Mouse (Mus musculus) MN1 (cell line): ENCODE results near the gene Rarb.
"Not testable (repeated sequence)": the region's sequence is repeated elsewhere in the genome, so short reads cannot be mapped to it uniquely, and the experiment has no call there.

Experiments
- DNase-seq: peaks from one replicate; pipeline ENCODE4 v3.0.0-alpha.2; 2016; ENCODE audit warnings: low spot score

Rarb gene

DNA sequence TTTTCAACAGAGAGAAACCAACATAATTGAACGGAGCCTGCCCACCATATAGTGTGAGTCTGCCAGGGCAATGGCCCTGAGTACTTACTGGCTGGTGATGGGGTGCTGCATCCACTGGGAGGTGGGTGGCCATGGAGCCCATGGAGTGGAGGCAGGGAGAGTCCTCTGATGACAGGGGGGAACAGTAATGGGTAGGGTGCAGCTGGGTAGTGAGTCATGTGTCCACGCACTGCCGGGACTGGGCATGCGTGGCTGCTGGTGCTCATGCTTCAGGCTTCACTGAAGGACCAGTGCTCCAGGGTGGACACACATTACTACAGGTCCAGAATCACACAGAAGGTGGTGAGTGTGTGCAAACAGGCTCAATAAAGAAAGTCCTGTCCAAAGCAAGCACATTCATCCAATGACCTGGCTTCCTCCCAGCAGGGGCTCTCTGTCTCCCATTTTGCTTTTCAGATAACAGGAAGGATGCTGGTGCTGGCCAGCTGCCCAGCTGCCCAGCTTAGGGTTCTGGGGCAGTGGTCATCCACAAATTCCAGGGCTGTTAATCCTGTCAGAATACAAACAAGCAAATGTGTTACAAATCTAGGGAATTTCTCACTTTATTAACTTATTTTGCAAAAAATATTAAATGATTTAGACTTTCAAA is at the start of gene Rarb:
Gene Rarb (minus strand): TSS at position 555 of the 649 bp plus-strand sequence.
- DNase-seq = no peak

DNA sequence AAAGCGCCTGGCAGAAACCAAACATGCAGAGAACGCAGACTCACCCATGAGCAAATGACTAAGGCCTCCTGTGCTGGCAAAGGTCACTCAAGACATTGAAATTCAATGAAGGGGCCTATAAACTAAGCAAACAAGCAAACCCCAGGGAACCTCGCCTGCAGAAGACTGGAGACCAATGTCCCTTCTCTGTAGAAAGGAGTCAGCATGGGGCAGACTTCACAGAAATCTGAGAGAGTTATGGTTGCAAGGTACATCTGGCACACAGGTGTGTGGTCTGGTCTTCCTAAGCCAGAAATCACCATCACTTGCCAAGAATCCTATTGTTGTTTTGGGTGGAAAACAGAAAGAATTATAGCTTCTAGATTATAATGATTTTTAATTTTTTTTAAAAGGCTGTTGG is 23.1 kb upstream of the Rarb start:
- DNase-seq = no peak

DNA sequence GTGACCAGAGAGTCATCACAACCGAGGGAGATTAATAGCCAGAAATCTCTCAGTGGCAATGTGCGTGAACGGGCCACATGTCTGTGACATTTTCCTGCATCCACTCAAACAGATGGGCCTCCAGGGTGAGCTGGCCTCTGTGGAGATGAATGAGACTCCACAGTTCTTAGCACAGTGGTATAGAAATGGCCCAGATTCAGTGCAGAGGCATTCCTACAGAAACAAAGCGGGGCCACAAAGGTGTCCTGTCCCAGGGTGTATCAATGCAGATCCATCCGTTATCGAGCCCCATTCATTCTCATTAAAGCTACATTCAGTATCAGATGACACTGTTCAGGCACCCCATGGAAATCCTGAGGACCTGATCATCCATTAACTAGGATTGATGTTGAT is 22.6 kb upstream of the Rarb start:
- DNase-seq = no peak

DNA sequence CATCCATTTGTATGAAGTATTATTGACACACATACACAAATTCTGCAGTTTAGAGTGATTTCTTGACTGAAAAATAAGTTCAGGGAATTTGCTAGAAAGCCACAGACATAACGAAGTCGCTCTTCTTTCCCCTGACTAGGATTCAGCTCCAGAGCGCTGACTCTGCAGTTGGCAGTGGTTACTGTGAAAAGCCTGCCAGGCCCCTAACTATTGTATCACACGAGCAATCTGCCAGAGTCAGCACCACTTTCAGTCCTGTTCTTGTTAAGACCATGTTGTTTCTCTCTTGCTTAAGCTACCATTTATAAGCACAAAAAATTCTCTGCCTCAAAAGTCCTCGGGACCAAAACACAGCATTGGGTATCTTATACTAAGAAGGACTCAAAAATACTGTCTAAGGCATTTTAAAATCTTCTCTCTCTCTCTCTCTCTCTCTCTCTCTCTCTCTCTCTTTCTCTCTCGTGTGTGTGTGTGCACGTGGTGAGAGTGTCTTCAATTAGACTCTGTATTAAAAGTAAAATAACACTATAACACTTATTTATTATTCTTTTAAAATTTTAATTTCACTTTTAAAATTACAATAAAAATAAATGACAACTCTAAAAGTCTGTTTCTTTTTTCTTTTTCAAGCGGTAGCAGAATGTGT is 22.1 kb upstream of the Rarb start:
- DNase-seq = no peak

DNA sequence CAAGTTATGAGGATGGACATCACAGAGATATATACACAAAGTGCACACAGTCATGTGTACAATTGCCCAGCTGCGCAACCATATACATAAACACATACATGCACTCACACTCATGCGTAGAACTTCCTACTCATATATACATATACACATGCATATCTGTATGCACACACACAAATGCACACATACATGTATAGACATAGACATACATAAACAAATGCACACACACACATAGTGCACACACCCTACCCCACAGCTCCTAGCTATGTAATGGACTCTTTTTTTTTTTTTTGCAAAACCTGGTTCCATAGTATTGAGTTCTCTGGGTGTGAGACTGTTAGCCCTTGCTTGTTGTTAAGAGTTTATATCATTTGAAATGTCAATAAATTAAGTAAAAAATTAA is 21.2 kb upstream of the Rarb start:
- no peak for DNase-seq

DNA sequence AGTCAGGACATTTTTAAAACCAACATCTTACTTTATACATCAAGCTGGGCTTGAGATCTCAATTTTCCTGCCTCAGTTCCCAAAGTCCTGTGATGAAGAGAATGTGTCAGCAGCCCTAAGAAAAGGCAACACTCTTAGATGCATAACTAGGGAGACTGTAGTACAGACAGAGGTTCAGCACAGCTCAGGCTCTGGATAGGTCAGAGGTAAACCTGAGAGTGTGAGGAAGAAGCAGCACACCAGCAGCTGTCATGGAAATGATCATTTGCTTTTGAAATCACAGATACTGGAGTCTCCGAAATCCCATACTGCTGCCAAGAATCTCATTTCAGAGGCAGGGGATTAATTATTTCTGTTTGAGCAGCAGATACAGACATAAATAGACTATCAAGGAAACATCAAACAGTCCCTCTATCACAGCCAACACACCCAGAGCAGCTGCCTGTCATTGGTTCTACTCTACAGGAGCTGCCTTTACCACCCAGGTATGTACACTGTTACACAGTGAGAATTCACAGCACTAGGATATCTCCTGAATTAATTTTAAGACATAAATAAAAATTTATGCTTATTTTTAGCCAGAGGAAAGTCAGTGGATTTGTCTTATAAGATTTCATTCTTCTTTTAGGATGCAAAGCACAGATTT is 3.7 kb downstream of the Rarb start:
- DNase-seq = no peak

DNA sequence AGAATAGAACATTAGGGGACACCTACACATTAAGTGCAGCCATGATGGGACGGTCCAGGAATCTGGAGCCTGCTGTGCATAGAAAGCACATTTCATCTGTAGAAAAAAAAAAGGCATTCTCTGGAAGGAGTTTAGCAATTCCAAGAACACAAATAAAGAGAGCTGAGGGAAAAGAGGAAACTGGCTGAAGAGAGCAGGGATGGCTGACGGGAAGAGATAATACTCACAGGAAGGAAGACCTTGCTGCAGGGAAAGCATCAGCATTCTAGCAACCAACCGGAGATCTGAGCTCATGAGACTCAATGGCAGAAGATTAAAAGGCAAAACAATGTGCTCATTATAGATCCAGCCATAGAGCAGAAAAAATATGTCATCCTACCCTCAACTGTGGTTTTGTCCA is 12.8 kb downstream of the Rarb start:
- no peak for DNase-seq

DNA sequence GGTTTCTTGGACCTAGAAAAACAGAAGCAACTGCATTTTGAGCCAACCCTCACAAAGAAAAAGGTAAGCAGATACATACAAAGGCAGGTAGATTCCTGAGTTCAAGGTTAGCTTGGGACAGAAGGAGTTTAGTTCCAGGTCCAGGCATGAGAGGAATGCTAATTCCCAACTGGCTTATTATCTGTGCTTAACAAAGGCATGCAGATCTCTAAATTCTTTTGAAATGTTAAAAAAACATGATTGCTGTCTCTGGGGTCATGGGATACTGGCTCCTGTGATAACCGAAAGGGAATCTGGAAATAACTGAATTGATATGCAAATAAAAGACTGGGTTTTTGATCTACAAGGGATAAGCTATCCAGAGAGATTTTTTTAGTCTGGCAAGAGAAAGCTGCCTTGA is 28.8 kb downstream of the Rarb start:
- DNase-seq = no peak

DNA sequence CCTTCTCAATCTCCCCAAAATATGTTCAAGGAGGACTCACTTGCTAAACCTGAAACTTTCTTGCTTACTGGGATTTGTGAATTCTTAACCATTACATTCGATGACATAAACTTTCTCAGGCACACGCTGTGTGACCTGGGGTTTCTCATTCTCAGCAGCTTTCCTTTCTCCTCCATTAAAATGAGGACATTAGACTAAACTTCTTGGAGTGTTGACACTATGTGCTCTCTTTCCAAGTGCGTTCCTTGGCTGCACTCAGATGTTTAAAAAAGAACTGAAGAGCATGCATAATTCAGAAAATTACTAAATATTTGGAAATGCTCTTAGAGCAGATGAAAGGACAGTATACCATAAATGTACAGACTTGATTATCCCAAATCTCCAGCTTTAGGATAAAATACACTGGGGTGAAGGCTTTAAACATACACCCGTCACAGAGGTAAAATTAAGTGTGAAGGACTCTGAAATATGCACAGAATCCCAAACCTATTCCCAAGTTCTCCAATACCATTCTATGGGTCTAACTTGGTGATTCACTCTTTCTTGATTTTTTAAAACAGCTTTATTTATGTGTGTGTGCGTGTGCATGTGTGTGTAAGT is 36.9 kb downstream of the Rarb start:
- DNase-seq = no peak

DNA sequence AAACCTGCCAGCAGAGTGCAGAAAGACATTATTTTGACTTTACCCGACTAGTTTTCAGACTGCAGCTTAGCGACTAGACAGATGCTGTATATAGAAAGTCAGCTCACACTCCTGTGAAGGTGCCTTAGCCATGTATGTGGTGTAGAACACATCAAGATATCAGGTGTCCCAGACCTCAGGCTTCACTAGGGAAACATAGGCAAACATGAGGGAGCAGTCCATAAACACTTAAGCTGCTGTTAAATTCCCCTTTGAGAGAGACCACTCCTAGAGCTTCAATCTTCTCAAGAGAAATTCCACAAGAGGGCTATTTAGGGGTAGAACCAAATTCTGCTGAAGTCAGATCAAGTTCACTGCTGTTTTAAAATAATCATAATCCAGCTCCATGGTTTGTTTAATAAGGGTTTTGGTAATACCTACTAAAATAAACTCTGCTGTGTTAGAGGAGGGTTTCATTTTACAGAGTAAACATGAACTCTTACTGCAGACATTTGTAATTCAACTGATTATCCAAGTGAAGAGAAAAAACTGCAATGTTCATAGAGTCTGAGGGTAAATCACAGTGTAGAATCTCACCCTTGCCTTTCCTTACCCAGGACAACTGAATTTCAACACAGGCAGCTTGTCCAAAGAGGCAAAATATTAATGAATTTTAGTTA is 42.1 kb downstream of the Rarb start:
- DNase-seq = no peak

DNA sequence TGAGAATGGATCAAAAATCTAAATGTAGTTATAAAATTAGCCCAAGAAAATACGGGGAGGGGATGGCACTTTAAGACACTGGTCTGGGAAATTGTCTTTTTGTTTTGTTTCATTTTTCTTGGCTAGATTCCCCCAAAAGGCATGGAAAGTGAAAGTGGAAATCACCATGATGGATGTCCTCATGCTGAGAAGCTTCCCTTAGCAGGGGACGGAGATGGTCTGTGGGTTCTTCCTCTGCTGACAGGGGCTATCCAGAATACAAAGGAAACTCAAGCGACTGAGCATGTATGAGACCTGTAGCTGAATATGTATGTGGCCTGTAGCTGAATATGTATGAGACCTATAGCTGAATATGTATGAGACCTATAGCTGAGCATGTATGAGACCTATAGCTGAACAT is 46.0 kb downstream of the Rarb start:
- no peak for DNase-seq

DNA sequence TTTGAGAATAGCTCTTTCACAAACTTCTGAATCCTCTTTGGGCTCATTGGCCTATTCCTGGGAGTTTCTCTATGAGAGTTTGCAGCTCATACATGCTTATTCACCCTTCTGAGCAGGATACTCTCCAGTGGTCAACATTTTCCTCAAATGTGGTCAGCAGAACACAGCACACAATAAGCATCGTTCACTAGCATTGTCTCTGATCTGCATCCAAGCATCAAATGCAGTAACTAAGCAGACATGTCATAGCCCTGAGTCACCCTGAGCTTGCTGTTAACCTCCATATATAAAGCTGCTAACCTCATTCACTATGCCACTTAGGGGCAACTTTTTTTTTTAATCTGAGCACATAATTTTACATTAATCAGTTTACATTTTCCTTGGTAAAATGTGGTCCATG is 53.1 kb downstream of the Rarb start:
- no peak for DNase-seq

DNA sequence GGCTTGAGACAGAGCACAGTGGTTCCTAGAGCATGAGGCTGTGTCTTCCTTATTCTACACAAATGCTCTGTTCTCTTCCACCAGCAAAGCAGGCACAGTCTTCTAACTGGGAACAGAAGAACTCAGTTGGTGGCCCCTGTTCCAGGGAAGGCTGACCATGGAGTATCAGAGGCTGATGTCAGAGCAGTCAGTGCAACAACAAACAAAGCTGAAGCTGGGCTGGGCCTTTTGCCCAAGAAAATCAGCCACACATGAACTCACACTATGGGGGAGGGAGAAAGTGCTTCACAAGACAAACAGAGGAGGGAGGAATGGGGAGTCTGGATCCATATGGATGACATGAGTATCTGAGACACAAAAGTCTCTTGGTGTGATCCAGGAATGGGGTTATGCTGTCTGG is 56.2 kb downstream of the Rarb start:
- no peak for DNase-seq

DNA sequence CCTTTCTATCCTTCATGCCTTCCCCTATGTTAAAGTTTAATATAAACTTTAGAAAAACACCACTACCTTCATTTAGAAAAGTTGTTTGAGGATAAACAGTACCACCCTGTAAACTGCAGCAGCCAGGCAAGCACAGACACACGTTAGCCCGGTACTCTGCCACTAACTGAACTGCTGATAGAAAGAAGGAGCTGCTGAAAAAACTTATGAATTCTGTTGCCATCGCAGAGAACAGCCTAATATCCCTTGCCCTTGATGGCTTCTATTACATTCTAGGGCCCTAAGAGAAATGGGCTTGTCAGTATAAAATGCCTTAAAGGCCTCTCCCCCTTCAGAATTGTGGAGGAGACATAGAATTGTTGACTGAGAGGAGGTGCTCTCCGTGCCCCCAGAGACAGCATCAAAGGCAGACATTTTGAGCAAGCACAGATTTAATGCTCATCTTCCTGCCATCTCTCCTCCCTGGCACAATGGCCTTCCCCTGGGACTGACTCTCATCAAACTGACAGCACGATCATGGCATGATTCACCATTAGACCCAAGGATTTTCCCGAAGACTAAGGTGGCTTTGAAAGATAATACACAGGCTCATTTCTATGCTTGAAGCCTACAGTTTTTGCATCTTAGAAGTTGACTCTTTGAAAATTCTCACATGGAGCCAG is 60.1 kb downstream of the Rarb start:
- no peak for DNase-seq

DNA sequence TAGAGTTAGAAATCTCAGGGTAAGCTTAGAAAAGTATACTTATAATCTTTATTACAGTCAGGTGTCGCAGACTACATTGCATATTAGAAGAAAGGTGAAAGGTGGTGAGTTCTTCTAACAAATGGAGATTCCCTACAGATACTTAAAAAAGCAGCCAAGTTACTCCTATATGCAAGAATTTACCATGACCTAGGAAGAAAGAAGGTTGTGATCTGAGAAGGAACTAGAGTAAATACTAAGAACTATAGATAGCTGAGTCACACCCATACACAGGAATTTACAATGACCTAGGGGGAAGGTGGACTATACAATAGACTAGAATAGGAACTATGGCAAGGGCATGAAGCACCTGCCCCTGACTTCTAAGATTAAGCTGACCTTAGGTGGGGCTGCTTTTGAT is 63.4 kb downstream of the Rarb start:
- DNase-seq = not testable (repeated sequence)

DNA sequence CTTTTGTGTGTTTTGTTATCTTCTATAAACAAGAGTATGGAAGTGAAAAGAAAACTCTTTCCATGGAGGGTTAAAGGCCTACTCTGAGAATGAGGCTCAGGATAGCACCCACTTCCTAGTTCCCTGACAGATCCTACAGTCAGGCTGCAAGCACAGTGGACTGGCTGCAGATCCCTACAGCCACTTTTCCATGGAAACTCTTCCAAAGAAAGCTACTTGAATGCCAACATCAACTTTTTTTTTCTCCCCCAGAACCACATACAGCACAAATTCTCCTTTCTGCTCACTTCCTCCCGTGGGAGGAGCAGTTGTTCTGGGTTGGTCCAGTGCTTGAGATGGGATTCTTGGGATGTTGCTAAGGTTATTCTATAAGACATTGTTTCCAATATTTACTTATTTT is 66.3 kb downstream of the Rarb start:
- DNase-seq = no peak

DNA sequence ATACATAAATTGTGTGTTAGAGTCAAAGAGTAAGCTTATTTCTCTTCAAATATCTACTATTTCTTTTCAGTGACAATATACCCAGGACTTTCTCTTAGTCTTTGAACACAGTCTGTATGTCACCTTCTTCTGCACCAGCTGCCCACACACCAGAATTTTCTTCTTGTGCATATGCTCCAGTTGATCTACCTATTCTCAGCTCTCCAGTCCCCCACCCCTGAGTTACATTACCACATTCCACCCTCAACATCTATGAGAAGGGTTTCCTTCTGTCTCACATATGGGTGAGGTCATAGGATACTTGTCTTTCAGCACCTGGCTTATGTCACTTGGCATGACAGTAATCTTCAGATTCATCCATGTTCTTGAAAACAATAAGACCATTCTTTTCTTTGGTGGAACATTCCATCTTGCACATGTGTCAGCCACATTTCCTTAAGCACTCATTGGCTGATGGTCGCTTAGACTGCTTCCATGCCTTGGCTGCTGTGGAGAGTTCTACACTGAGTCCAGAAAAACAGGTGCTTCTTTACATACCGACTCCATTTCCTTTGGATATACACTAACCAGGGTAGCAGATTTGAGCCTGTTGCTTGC is 71.9 kb downstream of the Rarb start:
- no peak for DNase-seq

DNA sequence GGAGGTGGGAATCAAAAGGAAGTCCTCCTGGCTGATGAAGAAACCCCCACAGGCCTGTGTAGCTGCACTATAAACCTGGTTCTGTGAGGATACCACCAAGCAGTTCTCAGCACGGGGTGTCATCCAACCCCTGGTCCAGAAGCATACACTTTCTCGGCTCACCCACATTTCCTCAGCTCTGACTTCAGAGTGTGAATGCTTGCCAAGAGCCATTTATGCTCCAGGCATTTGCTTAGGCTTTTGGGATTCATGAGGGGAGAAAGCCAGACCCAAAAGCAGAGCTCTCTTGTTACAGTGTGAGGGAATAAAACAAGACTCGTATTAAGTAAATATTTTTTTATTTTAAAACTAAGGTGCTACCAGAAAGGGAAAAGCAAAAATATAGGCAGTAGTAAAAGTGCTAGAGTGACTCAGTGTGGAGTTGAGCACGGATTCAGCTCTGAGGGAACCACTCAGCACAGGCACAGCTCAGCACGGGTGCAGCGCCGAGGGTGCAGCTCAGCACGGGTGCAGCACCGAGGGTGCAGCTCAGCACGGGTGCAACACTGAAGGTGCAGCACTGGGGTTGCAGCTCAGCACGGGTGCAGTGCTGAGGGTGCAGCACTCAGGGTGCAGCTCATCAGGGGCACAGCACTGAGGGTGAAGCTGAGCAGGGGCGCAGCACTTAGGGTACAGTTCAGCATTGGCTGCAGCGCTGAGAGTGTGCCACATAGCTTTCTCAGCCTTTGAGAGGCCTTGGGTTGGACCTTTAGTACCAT is 77.8 kb downstream of the Rarb start:
- no peak for DNase-seq

DNA sequence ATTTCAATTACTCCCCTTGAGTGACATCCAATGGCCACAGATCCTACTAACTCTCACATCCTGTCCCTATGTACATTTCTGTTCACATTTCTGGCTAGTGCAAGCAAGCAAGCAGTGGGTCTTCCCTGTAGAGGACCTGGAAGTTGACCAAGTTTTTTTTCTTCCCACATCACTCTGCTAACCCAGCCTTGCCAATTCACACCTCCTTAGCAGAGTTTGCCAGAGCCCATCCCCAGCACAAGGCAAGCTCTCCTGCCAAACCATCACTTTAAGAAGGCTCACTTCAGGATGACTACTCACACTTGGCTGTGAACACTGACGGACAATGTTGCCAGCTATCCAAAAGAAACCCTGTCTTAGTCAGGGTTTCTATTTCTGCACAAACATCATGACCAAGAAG is 80.4 kb downstream of the Rarb start:
- DNase-seq = no peak

DNA sequence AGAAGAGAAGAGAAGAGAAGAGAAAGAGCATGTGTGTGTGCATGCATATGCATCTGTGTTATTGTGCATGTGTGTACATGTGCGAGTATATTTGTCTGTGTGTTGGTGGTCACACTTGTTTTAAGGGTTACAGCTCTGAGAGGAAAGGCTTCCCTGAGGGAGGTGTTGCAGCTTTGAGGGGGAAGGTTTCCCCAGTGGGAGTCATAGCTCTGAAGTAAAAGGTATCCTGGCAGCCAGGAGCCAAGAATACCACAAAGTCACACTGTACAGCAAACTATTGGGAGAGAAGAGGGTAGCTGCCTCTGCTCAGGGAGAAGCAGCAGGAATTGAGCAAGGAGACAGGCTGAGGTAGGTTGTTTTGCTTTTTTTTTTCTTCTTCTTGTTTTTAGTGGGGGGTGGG is 81.2 kb downstream of the Rarb start:
- no peak for DNase-seq
